Mouse (Mus musculus) CH12.LX (cell line): ENCODE data around the gene Tomm40l.

ENCODE experiments used
- CTCF ChIP-seq, 2 experiments: IDR thresholded peaks in 1 of 2; conservative IDR thresholded peaks in 1 of 2; 2 replicates each; pipeline ENCODE4 v1.5.1; 2011 to 2012; ENCODE audit warnings: low read depth in 2 of 2, low read length in 2 of 2, improper control_type of control experiment in 1 of 2, inconsistent platforms in 1 of 2, mild to moderate bottlenecking in 1 of 2, moderate library complexity in 1 of 2
- E2F4 ChIP-seq: IDR thresholded peaks from 2 replicates; pipeline ENCODE4 v1.6.1; 2011; ENCODE audit warnings: low read depth, low read length, improper control_type of control experiment; ENCODE audit not compliant: insufficient replicate concordance
- ELF1 ChIP-seq: IDR thresholded peaks from 2 replicates; pipeline ENCODE4 v1.6.1; 2014; ENCODE audit warnings: low read depth, mild to moderate bottlenecking, inconsistent platforms, low read length, improper control_type of control experiment
- EP300 ChIP-seq: IDR thresholded peaks from 2 replicates; pipeline ENCODE4 v1.6.1; 2011; ENCODE audit warnings: low read length, improper control_type of control experiment
- HCFC1 ChIP-seq: IDR thresholded peaks from 2 replicates; pipeline ENCODE4 v1.6.1; 2012; ENCODE audit warnings: low read depth, mild to moderate bottlenecking, inconsistent platforms, low read length, improper control_type of control experiment
- MYC ChIP-seq: IDR thresholded peaks from 2 replicates; pipeline ENCODE4 v1.6.1; 2011; ENCODE audit warnings: low read depth, mild to moderate bottlenecking, improper control_type of control experiment, low read length
- POLR2A ChIP-seq: IDR thresholded peaks from 2 replicates; pipeline ENCODE4 v1.6.1; 2011; ENCODE audit warnings: low read depth, mild to moderate bottlenecking, improper control_type of control experiment, low read length
- TBP ChIP-seq: conservative IDR thresholded peaks from 2 replicates; pipeline ENCODE4 v1.6.1; 2011; ENCODE audit warnings: low read depth, low read length, improper control_type of control experiment
- ZMIZ1 ChIP-seq: IDR thresholded peaks from 2 replicates; pipeline ENCODE4 v1.6.1; 2012; ENCODE audit warnings: low read depth, mild to moderate bottlenecking, inconsistent platforms, low read length, improper control_type of control experiment

DNA sequence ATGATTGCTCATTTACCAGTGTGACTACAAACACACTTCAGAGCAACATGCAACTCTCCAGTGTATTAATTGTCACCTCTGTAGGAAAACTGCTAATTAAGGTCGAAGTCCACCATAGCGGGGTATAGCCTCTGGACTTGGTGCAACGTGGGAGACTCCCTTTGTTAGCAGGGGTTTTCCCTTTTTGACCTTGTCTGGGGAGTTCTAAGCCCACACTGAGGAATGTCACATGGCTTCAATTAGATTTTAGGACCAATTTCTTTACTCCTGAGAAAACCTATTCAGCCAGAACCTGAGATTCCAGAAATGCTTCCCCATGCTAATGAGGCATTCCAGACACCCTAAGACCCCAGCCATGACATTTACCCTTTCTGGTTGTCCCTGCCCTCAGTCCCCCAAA, 7.9 kb upstream of the Tomm40l start:
- no peak for TF ChIP-seq POLR2A
- TF ChIP-seq ZMIZ1, result no peak
- TF ChIP-seq CTCF (conservative IDR thresholded peaks at IDR 0.05 in 1 of 2, IDR thresholded peaks at IDR 0.05 in 1 of 2; ENCODE audit: low read depth in 2 of 2, low read length in 2 of 2), result no peak
- TF ChIP-seq HCFC1, result no peak
- no peak for TF ChIP-seq TBP
- TF ChIP-seq EP300, result no peak
- no peak for TF ChIP-seq MYC
- TF ChIP-seq ELF1, result no peak
- TF ChIP-seq E2F4, result no peak
